Mouse (Mus musculus): ENCODE results near the gene Coq10b.

Gene Coq10b

GRCm38 (mm10) chr1:55109066-55109766 is 56.6 kb downstream of the Coq10b start:
- no peak for DNase-seq
